Mouse (Mus musculus) neural tube, embryonic 11.5 days (tissue): ENCODE measurements around the gene Wdpcp. TPM values are rescaled to one million over a fixed set of nuclear protein-coding genes. Genes with fewer than 3 reads are reported as not detected.

Source experiments
- ATAC-seq: fragments of 200-750 bp; cut with Nextera tagmentation; 2 replicates; pipeline ENCODE4 v1.8.0; 2017; ENCODE audit warnings: moderate number of reproducible peaks, mild to moderate bottlenecking, moderate TSS enrichment, moderate library complexity; ENCODE audit not compliant: insufficient read depth, low FRiP score, low TSS enrichment
- DNase-seq: peaks from one replicate; pipeline ENCODE4 v3.0.0-alpha.2; 2015; ENCODE audit warnings: low spot score
- H3K27ac ChIP-seq: fragments of 300-500 bp; sonication (generic); 2 replicates; pipeline ENCODE4 v1.5.1; 2014; ENCODE audit warnings: low read depth, mild to moderate bottlenecking, low read length
- H3K27me3 ChIP-seq: fragments of 300-500 bp; sonication (generic); 2 replicates; pipeline ENCODE4 v1.6.1; 2014; ENCODE audit warnings: mild to moderate bottlenecking, low read length, mixed read lengths; ENCODE audit not compliant: control insufficient read depth, insufficient read depth
- H3K36me3 ChIP-seq: fragments of 300-500 bp; sonication (generic); 2 replicates; pipeline ENCODE4 v1.6.1; 2014; ENCODE audit warnings: mild to moderate bottlenecking, low read length, moderate library complexity, mixed read lengths; ENCODE audit not compliant: control insufficient read depth, insufficient read depth
- H3K4me1 ChIP-seq: fragments of 300-500 bp; sonication (generic); 2 replicates; pipeline ENCODE4 v1.6.1; 2014; ENCODE audit warnings: low read length, mixed read lengths; ENCODE audit not compliant: control insufficient read depth, insufficient read depth
- H3K4me2 ChIP-seq: fragments of 300-500 bp; sonication (generic); 2 replicates; pipeline ENCODE4 v1.6.1; 2014; ENCODE audit warnings: low read depth, mild to moderate bottlenecking, moderate library complexity
- H3K4me3 ChIP-seq: fragments of 300-500 bp; sonication (generic); 2 replicates; pipeline ENCODE4 v1.5.1; 2014; ENCODE audit warnings: low read depth, low read length
- H3K9ac ChIP-seq: fragments of 300-500 bp; sonication (generic); 2 replicates; pipeline ENCODE4 v1.6.1; 2014; ENCODE audit warnings: mild to moderate bottlenecking, low read length
- H3K9me3 ChIP-seq: fragments of 300-500 bp; sonication (generic); 2 replicates; pipeline ENCODE4 v1.6.1; 2016; ENCODE audit warnings: low read length; ENCODE audit not compliant: control insufficient read depth
- WGBS: fragments of 180-500 bp; shearing (Covaris S2); extraction: QIAGEN DNeasy Blood & Tissue Kit; methylation state at CpG from one replicate; pipeline ENCODE4 v1.1.7; 2014; 5-methylcytosine and 5-hydroxymethylcytosine counted together
- polyA plus RNA-seq: library from polyadenylated mRNA; unstranded; fragments of >200 nt; fragmentation: Nextera tagmentation; extraction: Ambion mirVana; gene quantifications from 2 replicates; pipeline ENCODE4 v1.2.1, GENCODE M21; 2014

Wdpcp gene
- polyA plus RNA-seq, 1 experiment from 2014 or later, result 8.8 TPM

DNA sequence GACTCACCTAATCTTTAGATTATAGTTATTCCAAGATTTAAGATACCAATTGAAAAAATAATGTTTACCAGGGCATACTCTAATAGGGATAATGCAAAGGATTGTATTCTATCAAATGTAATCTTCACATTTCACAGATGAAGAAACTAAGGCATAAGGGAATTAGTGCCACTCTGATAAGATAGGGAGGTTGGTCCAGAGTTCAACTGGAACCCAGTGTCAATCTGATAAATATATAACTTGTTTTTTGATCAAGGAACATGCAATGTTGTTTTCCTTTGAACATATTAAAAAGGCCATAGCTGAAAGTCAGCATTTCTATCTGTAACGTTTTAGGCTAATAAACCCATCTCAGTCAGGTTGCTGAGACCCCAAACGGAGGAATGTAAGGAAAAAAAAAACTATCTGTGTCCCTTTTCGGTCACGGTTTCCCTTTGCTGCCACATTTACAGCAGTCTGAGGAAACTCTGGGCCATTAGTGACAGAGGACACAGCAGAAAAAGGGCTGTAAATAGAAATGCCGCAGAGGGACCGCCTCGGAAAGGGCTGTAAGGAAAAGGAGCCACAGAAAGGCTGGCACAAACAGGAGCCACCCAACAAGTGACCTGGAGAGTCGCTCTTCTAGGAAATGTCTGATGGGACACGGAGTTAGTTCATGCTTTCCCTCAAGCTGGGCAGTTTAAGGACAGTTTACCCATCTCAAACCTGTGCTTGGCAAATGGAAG, 7.2 kb upstream of the Wdpcp start:
- Histone ChIP-seq H3K4me1 (no peaks in the 10 kb centered on the region), H3K4me3 (no peak overlapping the region), H3K4me2 (no peak overlapping the region), H3K27ac (no peak overlapping the region), H3K9ac (no peak overlapping the region), H3K36me3 (peaks cover 2% of the 10 kb centered on the region; the same call in 1 of the 2 replicates), H3K9me3 (no peaks in the 10 kb centered on the region), H3K27me3 (no peaks in the 10 kb centered on the region)
- ATAC-seq, result no peak
- no peak for DNase-seq
- WGBS, result 81% methylated on average over 9 of the region's 9 CpGs

- no peak for ATAC-seq
- no peak for DNase-seq
- 93% methylated on average over 6 of the region's 6 CpGs for WGBS
Observed at GRCm38 (mm10) chr11:21566934-21567333, 5.1 kb upstream of the Wdpcp start.

GRCm38 (mm10) chr11:21567733-21568132, 4.3 kb upstream of the Wdpcp start:
- Histone ChIP-seq H3K9ac (no peak overlapping the region), H3K36me3 (peaks cover 2% of the 10 kb centered on the region; the same call in 1 of the 2 replicates), H3K27ac (no peak overlapping the region), H3K9me3 (no peaks in the 10 kb centered on the region), H3K4me3 (no peak overlapping the region), H3K27me3 (no peaks in the 10 kb centered on the region), H3K4me1 (peaks cover 6% of the 10 kb centered on the region; the same call in 1 of the 2 replicates), H3K4me2 (no peak overlapping the region)
- DNase-seq (no peak), ATAC-seq (no peak)
- WGBS, result 92% methylated on average over 1 of the region's 1 CpGs

More at GRCm38 (mm10) chr11:21566934-21567333, 5.1 kb upstream of the Wdpcp start:
- peaks cover 2% of the 10 kb centered on the region; the same call in 1 of the 2 replicates for H3K36me3 ChIP-seq
- no peak overlapping the region for H3K4me3 ChIP-seq
- no peak overlapping the region for H3K9ac ChIP-seq
- no peak overlapping the region for H3K4me2 ChIP-seq
- H3K9me3 ChIP-seq, result no peaks in the 10 kb centered on the region
- no peaks in the 10 kb centered on the region for H3K27me3 ChIP-seq
- peaks cover 6% of the 10 kb centered on the region; the same call in 1 of the 2 replicates for H3K4me1 ChIP-seq
- H3K27ac ChIP-seq, result no peak overlapping the region

- H3K4me1 ChIP-seq, result peaks cover 6% of the 10 kb centered on the region; the same call in 1 of the 2 replicates
- WGBS, result 81% methylated on average over 5 of the region's 5 CpGs
- no peak overlapping the region for H3K4me2 ChIP-seq
- H3K27me3 ChIP-seq, result no peaks in the 10 kb centered on the region
- no peak for ATAC-seq
- DNase-seq, result no peak
- H3K9ac ChIP-seq, result no peak overlapping the region
- peaks cover 2% of the 10 kb centered on the region; the same call in 1 of the 2 replicates for H3K36me3 ChIP-seq
- no peak overlapping the region for H3K4me3 ChIP-seq
- no peaks in the 10 kb centered on the region for H3K9me3 ChIP-seq
- no peak overlapping the region for H3K27ac ChIP-seq
Observed at GRCm38 (mm10) chr11:21569002-21569401, 3.0 kb upstream of the Wdpcp start.

DNA sequence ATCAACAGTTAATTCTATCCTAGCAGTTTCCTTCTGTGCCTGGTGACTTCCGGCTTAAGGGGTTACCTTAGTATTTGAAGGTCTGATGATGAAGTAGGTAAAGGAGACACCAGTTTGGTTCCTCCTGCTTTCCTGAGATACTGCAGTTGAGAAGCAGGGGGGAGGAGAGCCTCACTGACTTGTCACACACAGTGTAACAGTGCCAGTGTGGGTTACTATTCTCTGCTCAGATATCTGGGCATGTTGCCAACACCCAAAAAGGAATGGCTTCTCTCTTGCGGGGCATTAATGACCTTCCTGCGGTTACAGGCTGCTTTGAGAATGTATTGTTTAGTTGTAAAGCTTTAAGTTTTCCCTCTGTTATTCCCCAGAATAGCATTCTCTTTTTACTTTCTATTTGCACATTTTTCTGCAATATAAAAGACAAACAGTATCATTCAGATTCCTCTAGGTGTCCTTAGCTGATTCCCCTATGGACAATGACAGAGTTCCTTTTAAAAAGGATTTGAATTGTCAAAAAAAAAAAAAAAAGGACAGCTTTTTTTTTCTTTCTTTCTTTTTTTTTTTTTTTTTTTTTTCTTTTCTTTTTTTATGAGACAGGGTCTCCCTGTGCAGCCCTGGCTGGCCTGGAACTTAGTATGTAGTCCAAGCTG, 2.5 kb upstream of the Wdpcp start:
- peaks cover 6% of the 10 kb centered on the region; the same call in 1 of the 2 replicates for H3K4me1 ChIP-seq
- WGBS, result 72% methylated on average over 3 of the region's 3 CpGs
- H3K9me3 ChIP-seq, result no peaks in the 10 kb centered on the region
- H3K27me3 ChIP-seq, result no peaks in the 10 kb centered on the region
- H3K27ac ChIP-seq, result no peak overlapping the region
- H3K9ac ChIP-seq, result no peak overlapping the region
- H3K4me2 ChIP-seq, result no peak overlapping the region
- H3K4me3 ChIP-seq, result no peak overlapping the region
- H3K36me3 ChIP-seq, result peaks cover 2% of the 10 kb centered on the region; the same call in 1 of the 2 replicates
- ATAC-seq, result no peak
- DNase-seq, result no peak

GRCm38 (mm10) chr11:21570109-21570474, 1.9 kb upstream of the Wdpcp start:
- no peak overlapping the region for H3K9ac ChIP-seq
- DNase-seq (no peak), ATAC-seq (no peak)
- peaks cover 6% of the 10 kb centered on the region; the same call in 1 of the 2 replicates for H3K4me1 ChIP-seq
- no peaks in the 10 kb centered on the region for H3K9me3 ChIP-seq
- peaks cover 2% of the 10 kb centered on the region; the same call in 1 of the 2 replicates for H3K36me3 ChIP-seq
- 81% methylated on average over 2 of the region's 2 CpGs for WGBS
- H3K4me3 ChIP-seq, result no peak overlapping the region
- H3K27ac ChIP-seq, result no peak overlapping the region
- H3K27me3 ChIP-seq, result no peaks in the 10 kb centered on the region
- H3K4me2 ChIP-seq, result no peak overlapping the region

DNA sequence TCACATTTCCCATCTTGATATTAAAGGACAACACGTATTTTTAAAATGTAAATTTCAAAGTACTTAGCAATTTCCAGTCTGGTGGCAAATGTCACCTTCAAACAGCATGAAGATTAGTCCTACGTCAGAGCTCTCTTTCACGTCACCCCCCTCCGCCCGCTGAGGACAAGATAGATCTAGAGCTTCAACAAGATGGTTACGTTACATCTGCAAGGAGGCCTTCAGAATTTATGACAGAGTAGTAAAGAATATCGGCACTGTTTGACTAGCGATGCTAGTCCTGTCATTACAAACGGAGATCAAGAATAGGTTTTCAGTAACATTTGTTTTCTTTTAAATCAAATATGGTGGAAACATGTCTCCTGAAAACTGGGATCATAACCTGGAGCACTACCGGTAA, 1.1 kb upstream of the Wdpcp start:
- WGBS, result 14% methylated on average over 10 of the region's 10 CpGs
- no peak for DNase-seq

GRCm38 (mm10) chr11:21581472-21581871, 9.4 kb downstream of the Wdpcp start:
- H3K9ac ChIP-seq, result no peak overlapping the region
- H3K36me3 ChIP-seq, result no peaks in the 10 kb centered on the region
- ATAC-seq (no peak), DNase-seq (no peak)
- no peak overlapping the region for H3K4me3 ChIP-seq
- H3K27ac ChIP-seq, result no peak overlapping the region
- no peaks in the 10 kb centered on the region for H3K4me1 ChIP-seq
- no peaks in the 10 kb centered on the region for H3K27me3 ChIP-seq
- no peak overlapping the region for H3K4me2 ChIP-seq
- no peaks in the 10 kb centered on the region for H3K9me3 ChIP-seq
- WGBS, result 72% methylated on average over 7 of the region's 7 CpGs

More for the DNA sequence above, 1.1 kb upstream of the Wdpcp start:
- H3K9ac ChIP-seq, result peak overlapping the region; percentile 64
- H3K4me2 ChIP-seq, result peak overlapping the region; percentile 51
- no peak for ATAC-seq
- no peaks in the 10 kb centered on the region; the same call in 1 of the 2 replicates for H3K36me3 ChIP-seq
- no peaks in the 10 kb centered on the region for H3K9me3 ChIP-seq
- peak overlapping the region; percentile 69 for H3K4me3 ChIP-seq
- H3K4me1 ChIP-seq, result peaks cover 6% of the 10 kb centered on the region; the same call in 1 of the 2 replicates
- no peak overlapping the region for H3K27ac ChIP-seq
- no peaks in the 10 kb centered on the region for H3K27me3 ChIP-seq
